Mouse (Mus musculus) heart, embryonic 13.5 days (tissue): Measurements from ENCODE around the gene Mtmr12. TPM values are rescaled to one million over a fixed set of nuclear protein-coding genes. Genes with fewer than 3 reads are reported as not detected.
A peak's percentile ranks its signal among the peaks of the same experiment; 100 is the strongest.

Source experiments
- ATAC-seq: fragments of 200-750 bp; cut with Nextera tagmentation; 2 replicates; pipeline ENCODE4 v1.8.0; 2017; ENCODE audit warnings: moderate TSS enrichment; ENCODE audit not compliant: insufficient number of reproducible peaks, low FRiP score, low TSS enrichment; ENCODE audit errors: extremely low read depth
- H3K27ac ChIP-seq: fragments of 300-500 bp; sonication (generic); replicated peaks from 2 replicates; pipeline ENCODE4 v1.5.1; 2015; ENCODE audit warnings: moderate library complexity, mild to moderate bottlenecking, inconsistent platforms
- H3K27me3 ChIP-seq: fragments of 300-500 bp; sonication (generic); replicated peaks from 2 replicates; pipeline ENCODE4 v1.6.1; 2015; ENCODE audit warnings: mild to moderate bottlenecking, inconsistent platforms
- H3K36me3 ChIP-seq: fragments of 300-500 bp; sonication (generic); 2 replicates; pipeline ENCODE4 v1.6.1; 2015; ENCODE audit warnings: mild to moderate bottlenecking, inconsistent platforms
- H3K4me1 ChIP-seq: fragments of 300-500 bp; sonication (generic); 2 replicates; pipeline ENCODE4 v1.6.1; 2015; ENCODE audit warnings: inconsistent platforms
- H3K4me2 ChIP-seq: fragments of 300-500 bp; sonication (generic); 2 replicates; pipeline ENCODE4 v1.6.1; 2015; ENCODE audit warnings: inconsistent platforms, mild to moderate bottlenecking, moderate library complexity
- H3K4me3 ChIP-seq: fragments of 300-500 bp; sonication (generic); 2 replicates; pipeline ENCODE4 v1.5.1; 2015; ENCODE audit warnings: moderate library complexity, mild to moderate bottlenecking, inconsistent platforms
- H3K9ac ChIP-seq: fragments of 300-500 bp; sonication (generic); 2 replicates; pipeline ENCODE4 v1.6.1; 2015; ENCODE audit warnings: inconsistent platforms, mild to moderate bottlenecking, moderate library complexity
- H3K9me3 ChIP-seq: fragments of 300-500 bp; sonication (generic); 2 replicates; pipeline ENCODE4 v1.6.1; 2016; ENCODE audit warnings: inconsistent platforms
- whole genome bisulfite sequencing: fragments of 180-500 bp; shearing (Covaris S2); methylation state at CpG from one replicate; pipeline ENCODE4 v1.1.7; 2015; ENCODE audit warnings: mixed read lengths; 5-methylcytosine and 5-hydroxymethylcytosine counted together
- polyA plus RNA-seq: library from polyadenylated mRNA; unstranded; fragments of >200 nt; fragmentation: Nextera tagmentation; extraction: Ambion mirVana; gene quantifications from 2 replicates; pipeline ENCODE4 v1.2.1, GENCODE M21; 2015

Gene Mtmr12
- polyA plus RNA-seq, 1 experiment from 2014 or later, result 12.0 TPM

DNA sequence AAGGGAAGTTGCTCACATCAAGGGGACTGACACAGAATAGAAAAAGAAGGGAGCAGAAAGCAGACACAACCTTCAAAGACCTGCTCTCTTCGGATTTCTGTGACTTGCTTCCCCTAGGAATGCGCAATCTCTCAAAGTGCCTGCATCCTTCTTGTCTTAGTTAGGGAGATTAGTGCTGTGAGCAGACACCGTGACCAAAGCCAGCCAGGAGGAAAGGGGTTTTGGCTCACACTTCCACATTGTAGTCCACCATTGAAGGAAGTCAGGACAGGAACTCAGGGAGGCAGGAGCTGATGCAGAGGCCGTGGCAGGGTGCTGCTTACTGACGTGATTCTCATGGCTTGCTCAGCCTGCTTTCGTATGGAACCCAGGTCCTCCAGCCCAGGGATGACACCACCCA, 33.5 kb downstream of the Mtmr12 start:
- Histone ChIP-seq H3K4me1 (peaks cover 14% of the 10 kb centered on the region), H3K4me2 (no peak overlapping the region), H3K27ac (0 out of 2 replicates have a peak overlapping the region, but pooled peaks have one; percentile 4), H3K4me3 (no peak overlapping the region), H3K27me3 (no peaks in the 10 kb centered on the region), H3K36me3 (peaks cover 84% of the 10 kb centered on the region), H3K9ac (no peak overlapping the region), H3K9me3 (no peaks in the 10 kb centered on the region)
- 85% methylated on average over 6 of the region's 6 CpGs for WGBS
- ATAC-seq, result no peak

DNA sequence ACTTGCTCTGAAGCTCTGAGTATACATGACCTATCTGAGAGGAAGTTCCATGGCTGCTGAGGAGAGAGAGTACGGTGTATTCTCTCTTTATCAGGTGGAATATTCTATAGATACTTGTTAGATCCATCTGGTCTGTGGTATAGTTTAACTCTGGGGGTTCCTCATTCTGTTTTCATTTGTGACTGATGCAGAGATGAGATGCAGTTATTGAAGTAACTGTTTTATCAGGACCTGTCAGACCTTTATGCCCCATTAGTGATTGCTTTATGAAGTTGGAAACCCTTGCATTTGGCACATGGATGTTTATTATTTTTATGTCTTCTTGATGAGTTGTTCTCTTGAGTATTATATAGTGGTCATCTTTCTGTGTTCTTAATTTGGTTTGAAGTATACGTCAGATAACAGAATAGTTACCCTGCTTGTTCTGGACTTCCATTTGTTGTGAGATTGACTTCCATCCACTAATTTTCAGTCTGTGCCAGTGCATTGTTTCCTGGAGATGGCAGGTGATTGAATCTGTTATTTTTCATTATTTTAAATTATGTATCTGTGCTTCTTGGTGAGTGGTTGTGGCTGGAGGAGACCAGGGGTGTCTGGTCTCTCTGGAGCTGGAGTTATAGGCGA, 36.0 kb downstream of the Mtmr12 start:
- Histone ChIP-seq H3K4me1 (peaks cover 33% of the 10 kb centered on the region), H3K9me3 (no peaks in the 10 kb centered on the region), H3K4me3 (no peak overlapping the region), H3K9ac (no peak overlapping the region), H3K27ac (no peak overlapping the region), H3K4me2 (no peak overlapping the region), H3K27me3 (no peaks in the 10 kb centered on the region), H3K36me3 (peaks cover 73% of the 10 kb centered on the region)
- ATAC-seq, result no peak
- 88% methylated on average over 3 of the region's 3 CpGs for WGBS

DNA sequence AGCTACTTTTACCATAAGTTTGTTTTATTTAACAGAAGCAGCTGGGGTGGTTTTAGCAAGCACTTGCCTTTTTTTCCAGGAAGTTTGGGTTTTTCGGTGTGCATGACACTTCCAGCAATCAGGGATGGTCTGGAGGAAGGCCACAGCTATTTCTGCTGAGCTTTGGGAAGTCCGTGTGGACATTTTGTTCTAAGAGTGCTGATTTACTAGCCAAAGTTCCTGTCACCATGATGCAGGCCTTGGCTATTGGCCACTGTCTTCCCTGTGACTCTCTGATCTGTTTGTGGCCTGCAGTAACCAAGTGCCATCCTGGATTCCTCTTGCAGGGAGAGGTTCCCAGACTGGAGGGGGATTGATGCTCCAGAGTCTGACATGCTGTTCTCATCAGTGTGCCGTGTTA, 39.0 kb downstream of the Mtmr12 start:
- Histone ChIP-seq H3K9ac (no peak overlapping the region), H3K27ac (peak overlapping the region; percentile 57)
- WGBS, result 57% methylated on average over 3 of the region's 3 CpGs

DNA sequence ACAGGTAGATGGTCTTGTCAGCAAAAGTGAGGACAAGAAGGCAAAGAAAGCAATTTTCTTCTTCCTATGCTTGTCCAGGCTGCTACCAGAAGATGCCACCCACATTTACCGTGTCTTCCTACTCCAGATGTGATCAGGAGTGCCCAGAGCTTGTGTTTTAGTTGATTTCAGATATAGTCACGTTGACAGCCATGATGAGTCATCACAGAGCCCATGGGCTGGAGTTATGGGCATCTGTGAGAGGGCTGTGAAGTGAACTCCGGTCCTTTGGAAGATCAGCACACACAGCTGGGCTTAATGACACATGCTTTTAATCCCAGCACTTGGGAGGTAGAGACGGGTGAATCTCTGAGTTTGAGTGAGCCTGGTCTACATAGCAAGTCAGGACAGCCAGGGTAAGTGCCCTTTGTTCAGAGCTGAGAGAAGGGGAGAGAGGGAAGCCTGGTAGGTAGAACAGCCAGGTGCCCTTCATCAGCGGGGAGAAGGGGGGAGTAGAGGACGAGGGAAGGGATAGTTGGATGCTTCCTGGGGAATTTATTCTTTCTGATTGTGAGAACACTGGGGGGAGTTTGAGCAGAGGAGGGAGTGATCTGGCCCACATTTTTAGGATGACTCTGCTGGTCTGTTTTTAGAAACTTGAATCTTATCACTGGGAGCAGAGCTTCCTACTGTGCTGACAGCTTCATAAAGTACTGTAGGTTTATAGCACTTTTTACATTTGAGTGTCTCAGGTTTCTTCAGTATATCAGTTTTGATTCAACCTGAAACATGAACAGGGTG, 40.9 kb downstream of the Mtmr12 start:
- Histone ChIP-seq H3K9me3 (no peaks in the 10 kb centered on the region), H3K36me3 (peaks cover 31% of the 10 kb centered on the region), H3K4me3 (no peak overlapping the region), H3K4me1 (peaks cover 53% of the 10 kb centered on the region), H3K27ac (peak overlapping the region; percentile 91), H3K27me3 (no peaks in the 10 kb centered on the region), H3K4me2 (peak overlapping the region; percentile 34), H3K9ac (no peak overlapping the region; the same call in 1 of the 2 replicates)
- 19% methylated on average over 6 of the region's 6 CpGs for WGBS
- ATAC-seq, result no peak

More for the DNA sequence above, 39.0 kb downstream of the Mtmr12 start:
- Histone ChIP-seq H3K27me3 (no peaks in the 10 kb centered on the region), H3K4me1 (peaks cover 49% of the 10 kb centered on the region), H3K4me2 (no peak overlapping the region), H3K4me3 (no peak overlapping the region), H3K36me3 (peaks cover 46% of the 10 kb centered on the region), H3K9me3 (no peaks in the 10 kb centered on the region)
- no peak for ATAC-seq

DNA sequence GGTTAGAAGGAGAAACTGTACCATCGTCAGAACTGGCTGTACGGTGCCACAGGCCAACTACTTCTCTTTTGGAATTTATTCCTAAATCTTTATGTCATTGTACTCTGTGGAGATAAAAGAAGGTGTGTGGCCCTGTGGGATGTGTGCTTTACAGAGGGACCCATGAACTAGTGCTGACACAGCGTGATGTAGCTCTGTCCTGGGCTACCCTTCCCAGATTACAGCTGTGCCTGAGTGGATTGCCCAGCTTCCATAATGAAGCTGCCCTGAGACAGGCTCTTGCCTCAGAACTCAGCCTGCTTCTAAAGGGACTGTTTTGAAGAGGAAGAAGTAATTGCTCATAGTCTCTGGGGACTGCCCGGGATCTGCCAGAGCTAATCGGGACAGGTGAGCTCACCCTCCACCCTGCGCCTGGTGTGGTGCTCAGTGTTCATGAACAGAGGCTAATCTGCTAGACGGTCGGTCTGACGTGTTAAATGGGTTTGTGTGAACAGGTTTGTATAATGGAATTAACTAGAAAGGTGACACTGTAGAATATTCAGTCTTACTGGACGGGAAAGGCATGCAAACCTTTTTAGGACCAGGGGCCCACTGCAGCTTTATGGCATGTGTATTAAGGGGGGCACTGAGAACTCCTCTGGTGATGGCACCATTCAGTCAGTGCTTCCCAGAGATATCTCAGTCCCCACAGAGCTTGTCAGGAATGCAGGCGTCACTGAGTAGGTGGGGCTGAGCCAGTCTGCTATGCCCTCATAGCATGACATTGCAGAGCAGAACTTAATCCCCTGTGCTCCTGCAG, 41.7 kb downstream of the Mtmr12 start:
- Histone ChIP-seq H3K4me3 (no peak overlapping the region), H3K27me3 (no peaks in the 10 kb centered on the region), H3K9ac (peak overlapping the region; percentile 20; the same call in 1 of the 2 replicates), H3K9me3 (no peaks in the 10 kb centered on the region), H3K36me3 (peaks cover 36% of the 10 kb centered on the region), H3K4me2 (peak overlapping the region; percentile 34), H3K4me1 (peaks cover 56% of the 10 kb centered on the region), H3K27ac (peak overlapping the region; percentile 91)
- ATAC-seq, result peak; percentile 69; the same call in 1 of the 2 replicates
- 26% methylated on average over 11 of the region's 11 CpGs for WGBS

DNA sequence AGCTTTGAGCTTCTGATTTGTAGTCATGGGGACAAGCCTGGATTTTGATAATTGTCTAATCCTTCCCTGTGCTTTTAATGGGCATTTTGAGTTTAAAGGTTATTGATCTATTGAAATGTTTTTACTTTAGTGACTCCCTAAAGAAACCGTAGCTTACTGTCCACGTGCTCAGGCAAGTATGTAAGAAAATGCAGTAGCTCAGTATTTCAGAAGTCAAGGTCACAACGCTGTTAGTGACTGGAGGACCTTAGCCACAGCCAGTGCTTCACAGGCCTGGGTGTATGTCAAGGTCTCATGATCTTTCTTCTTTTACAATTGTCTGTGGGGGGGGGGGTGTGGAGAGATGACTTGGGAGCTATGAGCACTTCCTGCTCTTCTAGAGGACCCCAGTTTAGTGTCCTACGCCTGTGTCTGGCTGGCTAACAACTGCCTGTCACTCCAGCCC, 42.4 kb downstream of the Mtmr12 start:
- H3K9me3 ChIP-seq, result no peaks in the 10 kb centered on the region
- H3K4me2 ChIP-seq, result peak overlapping the region; percentile 34; the same call in 1 of the 2 replicates
- peak overlapping the region; percentile 91 for H3K27ac ChIP-seq
- H3K36me3 ChIP-seq, result peaks cover 43% of the 10 kb centered on the region
- H3K4me1 ChIP-seq, result peaks cover 56% of the 10 kb centered on the region
- ATAC-seq, result no peak
- H3K4me3 ChIP-seq, result no peak overlapping the region
- H3K9ac ChIP-seq, result peak overlapping the region; percentile 14; the same call in 1 of the 2 replicates
- 33% methylated on average over 4 of the region's 4 CpGs for WGBS
- no peaks in the 10 kb centered on the region for H3K27me3 ChIP-seq

DNA sequence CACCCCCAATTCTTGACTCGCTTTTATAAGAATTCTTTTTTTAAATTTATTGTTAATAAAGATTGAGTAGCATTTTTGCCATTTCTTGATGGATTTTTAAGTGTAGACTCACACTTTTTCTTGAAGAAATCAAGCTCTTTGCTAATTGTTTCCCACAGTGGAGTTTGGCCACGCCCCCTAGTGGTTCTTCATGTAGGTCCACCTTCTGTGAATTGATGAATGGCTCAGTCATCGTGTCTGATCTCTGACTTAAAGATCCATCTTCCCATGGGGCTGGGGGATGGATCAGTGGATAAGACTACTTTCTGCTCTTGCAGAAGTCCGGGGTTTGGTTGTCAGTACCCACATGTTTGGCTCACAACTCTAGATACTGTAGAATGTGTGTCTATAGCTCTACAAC, 43.5 kb downstream of the Mtmr12 start:
- Histone ChIP-seq H3K4me1 (peaks cover 56% of the 10 kb centered on the region), H3K9ac (no peak overlapping the region), H3K4me2 (no peak overlapping the region), H3K27me3 (no peaks in the 10 kb centered on the region), H3K4me3 (no peak overlapping the region), H3K27ac (no peak overlapping the region), H3K9me3 (no peaks in the 10 kb centered on the region), H3K36me3 (peaks cover 44% of the 10 kb centered on the region)
- 59% methylated on average over 4 of the region's 4 CpGs for WGBS
- ATAC-seq, result no peak

DNA sequence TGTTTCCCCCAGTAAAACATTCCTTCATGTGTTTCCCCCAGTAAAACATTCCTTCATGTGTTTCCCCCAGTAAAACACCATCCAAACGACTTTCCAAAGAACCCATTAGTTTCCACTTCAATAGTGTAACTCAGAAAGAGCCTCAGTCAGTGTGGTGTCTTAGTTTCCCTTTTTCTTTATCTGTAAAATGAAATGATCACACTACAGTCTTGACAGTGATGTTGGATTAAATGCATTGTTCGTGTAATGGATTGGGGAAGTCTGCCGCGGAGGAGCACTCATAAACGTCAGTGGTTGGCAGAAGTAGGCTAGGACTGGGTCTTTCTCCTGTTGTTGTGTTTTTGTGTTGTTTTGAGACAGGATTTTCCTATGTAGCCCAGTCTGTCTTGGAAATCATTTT, 45.5 kb downstream of the Mtmr12 start:
- no peaks in the 10 kb centered on the region for H3K27me3 ChIP-seq
- H3K27ac ChIP-seq, result no peak overlapping the region
- H3K36me3 ChIP-seq, result peaks cover 48% of the 10 kb centered on the region
- H3K9ac ChIP-seq, result no peak overlapping the region
- ATAC-seq, result no peak
- WGBS, result 81% methylated on average over 5 of the region's 5 CpGs
- H3K9me3 ChIP-seq, result no peaks in the 10 kb centered on the region
- H3K4me1 ChIP-seq, result peaks cover 39% of the 10 kb centered on the region
- no peak overlapping the region for H3K4me2 ChIP-seq
- no peak overlapping the region for H3K4me3 ChIP-seq

DNA sequence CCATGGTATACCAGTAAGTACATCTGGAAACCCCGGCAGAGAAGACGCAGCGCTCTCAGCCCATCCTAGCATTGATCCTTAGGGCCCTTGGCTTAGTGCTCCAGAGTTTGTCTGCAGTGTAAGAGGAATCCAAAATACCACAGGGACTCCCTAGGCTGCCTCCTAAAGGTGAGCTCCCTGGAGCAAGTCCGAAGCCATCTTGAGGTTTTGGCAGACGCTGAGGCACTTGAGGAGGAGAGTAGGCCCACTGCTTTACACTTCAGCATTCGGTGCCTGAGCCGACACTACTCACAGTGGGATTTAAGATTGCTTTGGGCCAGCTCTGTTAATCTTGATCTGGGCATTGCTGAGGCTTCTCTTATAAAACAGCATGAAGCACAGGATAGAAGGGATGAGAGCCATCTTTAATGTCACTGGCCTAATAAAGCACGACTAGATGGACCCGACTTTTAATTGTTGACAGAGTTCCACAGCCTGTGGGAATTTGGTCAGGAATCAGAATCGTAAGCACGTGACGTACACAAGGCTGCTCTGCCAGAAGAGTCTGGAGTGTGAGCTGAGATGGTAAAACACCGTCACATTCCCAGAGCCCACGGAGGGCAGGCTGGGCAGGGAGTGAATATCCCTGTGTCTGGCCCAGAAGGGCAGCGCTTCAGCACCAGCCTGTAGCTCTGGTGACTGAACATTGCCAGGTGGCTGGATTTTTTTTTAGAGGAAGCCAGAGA, 46.8 kb downstream of the Mtmr12 start:
- Histone ChIP-seq H3K4me3 (no peak overlapping the region), H3K9ac (no peak overlapping the region), H3K27ac (no peak overlapping the region), H3K27me3 (no peaks in the 10 kb centered on the region), H3K36me3 (peaks cover 51% of the 10 kb centered on the region), H3K9me3 (no peaks in the 10 kb centered on the region), H3K4me1 (peaks cover 26% of the 10 kb centered on the region), H3K4me2 (no peak overlapping the region)
- 87% methylated on average over 15 of the region's 15 CpGs for WGBS
- no peak for ATAC-seq

DNA sequence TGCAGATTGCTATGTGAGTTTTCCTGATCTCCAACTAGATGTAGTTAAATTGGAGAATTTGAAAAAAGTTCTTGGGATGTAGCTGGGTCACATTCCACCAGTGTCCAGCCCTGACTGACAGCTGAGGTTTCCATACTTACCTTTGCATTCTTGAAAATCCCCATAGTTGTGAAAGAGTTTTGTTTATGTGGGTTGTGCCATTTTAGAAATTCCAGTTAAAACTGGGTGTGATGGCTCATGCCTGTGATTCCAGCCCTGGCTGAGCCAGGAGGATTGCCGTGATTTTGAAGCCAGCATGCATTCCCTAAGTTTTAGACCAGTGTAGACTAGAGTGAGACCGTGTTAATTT, 47.3 kb downstream of the Mtmr12 start:
- WGBS, result 95% methylated on average over 2 of the region's 2 CpGs
- ATAC-seq, result no peak
- no peak overlapping the region for H3K27ac ChIP-seq
- H3K4me2 ChIP-seq, result no peak overlapping the region
- no peaks in the 10 kb centered on the region for H3K27me3 ChIP-seq
- H3K9ac ChIP-seq, result no peak overlapping the region
- H3K9me3 ChIP-seq, result no peaks in the 10 kb centered on the region
- H3K36me3 ChIP-seq, result peaks cover 54% of the 10 kb centered on the region
- peaks cover 21% of the 10 kb centered on the region for H3K4me1 ChIP-seq
- H3K4me3 ChIP-seq, result no peak overlapping the region
